Mouse (Mus musculus): Measurements from ENCODE around the gene Rpl24. TPM values are rescaled to one million over a fixed set of nuclear protein-coding genes. Genes with fewer than 3 reads are reported as not detected.

The Rpl24 gene
- total and polyA plus RNA-seq, 2 experiments from 2014 or later, result 576 to 584 TPM

GRCm38 (mm10) chr16:55971735-55972615 is 5.9 kb downstream of the Rpl24 start:
- ATAC-seq, result no peak
- H3K4me1 ChIP-seq (ENCODE audit: insufficient read depth), result peaks cover 12% of the 10 kb centered on the region
- no peak for DNase-seq

GRCm38 (mm10) chr16:55972626-55973201 is 6.6 kb downstream of the Rpl24 start:
- H3K9ac ChIP-seq, result peak overlapping the region; percentile 19
- DNase-seq (no peak), ATAC-seq (no peak)
- no peak for TF ChIP-seq CTCF (IDR thresholded peaks at IDR 0.05; ENCODE audit: low read depth)
- H3K27ac ChIP-seq (ENCODE audit: low read depth, low read length), result 0 out of 2 replicates have a peak overlapping the region, but pooled peaks have one; percentile 63
- peaks cover 32% of the 10 kb centered on the region for H3K36me3 ChIP-seq (ENCODE audit: insufficient read depth)
- no peaks in the 10 kb centered on the region for H3K9me3 ChIP-seq (ENCODE audit: low read length)
- H3K4me1 ChIP-seq (ENCODE audit: insufficient read depth), result peaks cover 6% of the 10 kb centered on the region; the same call in 1 of the 2 replicates
- H3K4me3 ChIP-seq (ENCODE audit: low read depth, low read length), result peak overlapping the region; percentile 95
- WGBS, result 50% methylated on average over 10 of the region's 10 CpGs
- no peaks in the 10 kb centered on the region for H3K27me3 ChIP-seq (ENCODE audit: insufficient read depth, low read length)
- H3K4me2 ChIP-seq (ENCODE audit: low read depth), result peak overlapping the region; percentile 58

More at GRCm38 (mm10) chr16:55971735-55972615, 5.9 kb downstream of the Rpl24 start:
- Histone ChIP-seq H3K4me3 (ENCODE audit: low read depth, low read length) (no peak overlapping the region), H3K9ac (no peak overlapping the region), H3K9me3 (ENCODE audit: low read length) (no peaks in the 10 kb centered on the region), H3K36me3 (ENCODE audit: insufficient read depth) (peaks cover 32% of the 10 kb centered on the region), H3K27me3 (ENCODE audit: insufficient read depth, low read length) (no peaks in the 10 kb centered on the region), H3K27ac (ENCODE audit: low read depth, low read length) (no peak overlapping the region), H3K4me2 (ENCODE audit: low read depth) (no peak overlapping the region)
- 74% methylated on average over 6 of the region's 6 CpGs for WGBS
- no peak for TF ChIP-seq CTCF (IDR thresholded peaks at IDR 0.05; ENCODE audit: low read depth)

GRCm38 (mm10) chr16:55973431-55974255 is 7.6 kb downstream of the Rpl24 start, which contains the start of gene Zbtb11:
Gene Zbtb11 (plus strand): TSS chr16:55973883.
- H3K4me3 ChIP-seq (ENCODE audit: low read depth, low read length), result peak within 1 kb of the TSS; percentile 95
- DNase-seq (peak; percentile 100), ATAC-seq (peak; percentile 98)
- no peaks in the 10 kb centered on the region for H3K27me3 ChIP-seq (ENCODE audit: insufficient read depth, low read length)
- peak; percentile 54 for TF ChIP-seq CTCF (IDR thresholded peaks at IDR 0.05; ENCODE audit: low read depth)
- H3K4me1 ChIP-seq (ENCODE audit: insufficient read depth), result peaks cover 6% of the 10 kb centered on the region; the same call in 1 of the 2 replicates
- H3K4me2 ChIP-seq (ENCODE audit: low read depth), result peak within 1 kb of the TSS; percentile 71
- H3K36me3 ChIP-seq (ENCODE audit: insufficient read depth), result peaks cover 37% of the 10 kb centered on the region
- peak within 1 kb of the TSS; percentile 92 for H3K9ac ChIP-seq
- peak within 1 kb of the TSS; percentile 94 for H3K27ac ChIP-seq (ENCODE audit: low read depth, low read length)
- H3K9me3 ChIP-seq (ENCODE audit: low read length), result no peaks in the 10 kb centered on the region
- 2% methylated on average over 81 of the region's 86 CpGs for WGBS

- WGBS, result under 1% methylated on average over 40 of the region's 55 CpGs
- ATAC-seq, result peak; percentile 70
- H3K9ac ChIP-seq, result peak overlapping the region; percentile 92
Observed at GRCm38 (mm10) chr16:55974256-55974902, 8.3 kb downstream of the Rpl24 start.

GRCm38 (mm10) chr16:55974903-55975285 is 8.8 kb downstream of the Rpl24 start:
- ATAC-seq (no peak), DNase-seq (no peak)
- Histone ChIP-seq H3K27me3 (ENCODE audit: insufficient read depth, low read length) (no peaks in the 10 kb centered on the region), H3K4me1 (ENCODE audit: insufficient read depth) (peaks cover 6% of the 10 kb centered on the region; the same call in 1 of the 2 replicates), H3K36me3 (ENCODE audit: insufficient read depth) (peaks cover 28% of the 10 kb centered on the region), H3K9ac (peak overlapping the region; percentile 92), H3K27ac (ENCODE audit: low read depth, low read length) (peak overlapping the region; percentile 94), H3K4me2 (ENCODE audit: low read depth) (peak overlapping the region; percentile 71), H3K4me3 (ENCODE audit: low read depth, low read length) (peak overlapping the region; percentile 95), H3K9me3 (ENCODE audit: low read length) (no peaks in the 10 kb centered on the region)
- no peak for TF ChIP-seq CTCF (IDR thresholded peaks at IDR 0.05; ENCODE audit: low read depth)
- WGBS, result 3% methylated on average over 14 of the region's 14 CpGs

More at GRCm38 (mm10) chr16:55974256-55974902, 8.3 kb downstream of the Rpl24 start:
- H3K36me3 ChIP-seq (ENCODE audit: insufficient read depth), result peaks cover 34% of the 10 kb centered on the region
- H3K4me2 ChIP-seq (ENCODE audit: low read depth), result peak overlapping the region; percentile 71
- H3K4me1 ChIP-seq (ENCODE audit: insufficient read depth), result peaks cover 6% of the 10 kb centered on the region; the same call in 1 of the 2 replicates
- no peaks in the 10 kb centered on the region for H3K9me3 ChIP-seq (ENCODE audit: low read length)
- H3K27me3 ChIP-seq (ENCODE audit: insufficient read depth, low read length), result no peaks in the 10 kb centered on the region
- TF ChIP-seq CTCF (IDR thresholded peaks at IDR 0.05; ENCODE audit: low read depth), result no peak
- peak overlapping the region; percentile 95 for H3K4me3 ChIP-seq (ENCODE audit: low read depth, low read length)
- H3K27ac ChIP-seq (ENCODE audit: low read depth, low read length), result peak overlapping the region; percentile 94
- peak; percentile 87 for DNase-seq

GRCm38 (mm10) chr16:55986001-55986400 is 19.9 kb downstream of the Rpl24 start:
- DNase-seq (no peak), ATAC-seq (no peak)
- H3K4me3 ChIP-seq (ENCODE audit: low read depth, low read length), result no peak overlapping the region
- H3K9me3 ChIP-seq (ENCODE audit: low read length), result no peaks in the 10 kb centered on the region
- no peaks in the 10 kb centered on the region for H3K4me1 ChIP-seq (ENCODE audit: insufficient read depth)
- peaks cover 45% of the 10 kb centered on the region for H3K36me3 ChIP-seq (ENCODE audit: insufficient read depth)
- WGBS, result 96% methylated on average over 3 of the region's 3 CpGs
- H3K4me2 ChIP-seq (ENCODE audit: low read depth), result no peak overlapping the region
- no peak for TF ChIP-seq CTCF (IDR thresholded peaks at IDR 0.05; ENCODE audit: low read depth)
- H3K9ac ChIP-seq, result no peak overlapping the region
- H3K27ac ChIP-seq (ENCODE audit: low read depth, low read length), result no peak overlapping the region
- no peaks in the 10 kb centered on the region for H3K27me3 ChIP-seq (ENCODE audit: insufficient read depth, low read length)

Data from forebrain, postnatal 0 days (tissue).